In genomic region chr13:28433445-28433844, GRCm38 (mm10) we compare ENCODE assay signal across 17 mouse cellular contexts.
"Had no signal": no experiment of that assay in that cellular context is flagged by ENCODE, and none has a peak within 500 bp of the region (broad histone marks: within the 10 kb centered on the region; RNA-seq: fewer than 3 reads in every experiment).

No protein-coding gene starts in this region.

- H3K9me3 ChIP-seq: limb, embryonic 10.5 days; limb, embryonic 13.5 days; midbrain, embryonic 10.5 days; midbrain, embryonic 13.5 days had no signal

- H3K4me1 ChIP-seq: limb, embryonic 10.5 days; limb, embryonic 13.5 days; midbrain, embryonic 10.5 days; midbrain, embryonic 13.5 days had no signal

- ATAC-seq: intestine, embryonic 16.5 days; midbrain, embryonic 13.5 days had no signal

- DNase-seq: kidney, adult 18-20 months; kidney, adult 9 months; kidney, postnatal 14 days; layer of hippocampus, adult 9-11 months; lung, adult 2 months; lung, postnatal 14 days; lung, postnatal 4 days; thymus, adult 2 months; thymus, postnatal 14 days; thymus, postnatal 4 days had no signal

- H3K4me2 ChIP-seq: limb, embryonic 13.5 days; midbrain, embryonic 13.5 days had no signal

- H3K27ac ChIP-seq: layer of hippocampus, adult 2 months; limb, embryonic 10.5 days; limb, embryonic 13.5 days; midbrain, embryonic 10.5 days; midbrain, embryonic 13.5 days; stomach, postnatal 0 days had no signal

- H3K9ac ChIP-seq: limb, embryonic 13.5 days; midbrain, embryonic 13.5 days had no signal

- H3K27me3 ChIP-seq: limb, embryonic 13.5 days; midbrain, embryonic 13.5 days had no signal

- H3K4me3 ChIP-seq: layer of hippocampus, adult 2 months; limb, embryonic 10.5 days; limb, embryonic 13.5 days; midbrain, embryonic 10.5 days; midbrain, embryonic 13.5 days had no signal

- H3K36me3 ChIP-seq: limb, embryonic 10.5 days; limb, embryonic 13.5 days; midbrain, embryonic 10.5 days; midbrain, embryonic 13.5 days had no signal
